Mouse (Mus musculus): Measurements from ENCODE around the gene Trim16.

- TF ChIP-seq EP300 (IDR thresholded peaks at IDR 0.05; ENCODE audit: insufficient read depth, low read depth, low read length) (no peak), POLR2A (IDR thresholded peaks at IDR 0.05; ENCODE audit: insufficient read depth, low read depth, low read length) (no peak)
Measured at GRCm38 (mm10) chr11:62851199-62851598, 31.2 kb downstream of the Trim16 start.

All from heart, adult 2 months (tissue).